Mouse (Mus musculus) MEL (cell line): Measurements from ENCODE around the gene Ryk. TPM values are rescaled to one million over a fixed set of nuclear protein-coding genes. Genes with fewer than 3 reads are reported as not detected.

Source experiments
- DNase-seq: peaks from one replicate; pipeline ENCODE4 v3.0.0; 2011; ENCODE audit warnings: low read depth, low spot score
- H3K27ac ChIP-seq: 2 replicates; pipeline ENCODE4 v1.5.1; 2012; ENCODE audit warnings: low read depth, mild to moderate bottlenecking, control low read depth, low read length, moderate library complexity; ENCODE audit not compliant: control insufficient read depth
- H3K27me3 ChIP-seq, 2 experiments: fragments of 150-350 bp in 1 of 2; sonication (generic) in 1 of 2; 2 replicates each; pipeline ENCODE4 v1.6.1; 2012; ENCODE audit warnings: low read length in 2 of 2, mild to moderate bottlenecking in 2 of 2, improper control_type of control experiment in 1 of 2, moderate library complexity in 1 of 2; ENCODE audit not compliant: insufficient read depth in 2 of 2, control insufficient read depth in 1 of 2
- H3K36me3 ChIP-seq, 2 experiments: 2 replicates each; pipeline ENCODE4 v1.6.1; 2012 to 2014; ENCODE audit warnings: low read length in 2 of 2, improper control_type of control experiment in 1 of 2, inconsistent platforms in 1 of 2, mild to moderate bottlenecking in 1 of 2; ENCODE audit not compliant: insufficient read depth in 2 of 2, control insufficient read depth in 1 of 2
- H3K4me1 ChIP-seq, 2 experiments: fragments of 150-350 bp in 1 of 2; sonication (generic) in 1 of 2; 2 replicates each; pipeline ENCODE4 v1.6.1; 2012; ENCODE audit warnings: low read length in 2 of 2, improper control_type of control experiment in 1 of 2, mild to moderate bottlenecking in 1 of 2; ENCODE audit not compliant: insufficient read depth in 2 of 2, control insufficient read depth in 1 of 2
- H3K4me3 ChIP-seq, 2 experiments: fragments of 150-350 bp in 1 of 2; sonication (generic) in 1 of 2; 2 replicates each; pipeline ENCODE4 v1.5.1; 2012; ENCODE audit warnings: low read depth in 2 of 2, low read length in 2 of 2, mild to moderate bottlenecking in 2 of 2, moderate library complexity in 2 of 2, control low read depth in 1 of 2, improper control_type of control experiment in 1 of 2; ENCODE audit not compliant: control insufficient read depth in 1 of 2, insufficient read depth in 1 of 2
- H3K79me2 ChIP-seq: 2 replicates; pipeline ENCODE4 v1.6.1; 2012; ENCODE audit warnings: mild to moderate bottlenecking, low read length, moderate library complexity; ENCODE audit not compliant: control insufficient read depth, poor library complexity, insufficient read depth
- H3K9ac ChIP-seq: 2 replicates; pipeline ENCODE4 v1.6.1; 2012; ENCODE audit warnings: low read depth, mild to moderate bottlenecking, control low read depth, low read length, moderate library complexity; ENCODE audit not compliant: control insufficient read depth, poor library complexity, severe bottlenecking
- H3K9me3 ChIP-seq: fragments of 150-350 bp; sonication (generic); replicated peaks from 2 replicates; pipeline ENCODE4 v1.6.1; 2012; ENCODE audit warnings: mild to moderate bottlenecking, low read length, improper control_type of control experiment, moderate library complexity; ENCODE audit not compliant: insufficient read depth
- BHLHE40 ChIP-seq: IDR thresholded peaks from 2 replicates; pipeline ENCODE4 v1.6.1; 2012; ENCODE audit warnings: low read depth, mild to moderate bottlenecking, inconsistent platforms, low read length, improper control_type of control experiment, borderline replicate concordance
- CHD1 ChIP-seq: IDR thresholded peaks from 2 replicates; pipeline ENCODE4 v1.6.1; 2012; ENCODE audit warnings: low read depth, mild to moderate bottlenecking, inconsistent platforms, low read length, improper control_type of control experiment
- CHD2 ChIP-seq: IDR thresholded peaks from 2 replicates; pipeline ENCODE4 v1.6.1; 2011; ENCODE audit warnings: low read length, improper control_type of control experiment
- CTCF ChIP-seq, 3 experiments: IDR thresholded peaks in 2 of 3; conservative IDR thresholded peaks in 1 of 3; 2 replicates each; pipeline ENCODE4 v1.5.1; 2011 to 2012; ENCODE audit warnings: low read length in 3 of 3, low read depth in 2 of 3, mild to moderate bottlenecking in 2 of 3, improper control_type of control experiment in 1 of 3, inconsistent platforms in 1 of 3, mixed read lengths in 1 of 3, moderate library complexity in 1 of 3; ENCODE audit not compliant: control insufficient read depth in 1 of 3, insufficient read depth in 1 of 3, poor library complexity in 1 of 3, severe bottlenecking in 1 of 3
- EP300 ChIP-seq, 2 experiments: IDR thresholded peaks; 2 replicates each; pipeline ENCODE4 v1.6.1; 2011; ENCODE audit warnings: improper control_type of control experiment in 2 of 2, low read length in 2 of 2, low read depth in 1 of 2, mild to moderate bottlenecking in 1 of 2
- ETS1 ChIP-seq: IDR thresholded peaks from 2 replicates; pipeline ENCODE4 v1.6.1; 2012; ENCODE audit warnings: low read depth, mild to moderate bottlenecking, inconsistent platforms, low read length, improper control_type of control experiment, moderate library complexity
- GABPA ChIP-seq: IDR thresholded peaks from 2 replicates; pipeline ENCODE4 v1.6.1; 2012; ENCODE audit warnings: low read depth, mild to moderate bottlenecking, inconsistent platforms, low read length, improper control_type of control experiment, moderate library complexity
- GATA1 ChIP-seq: IDR thresholded peaks from 2 replicates; pipeline ENCODE4 v1.6.1; 2011; ENCODE audit warnings: low read depth, low read length, improper control_type of control experiment
- HCFC1 ChIP-seq: IDR thresholded peaks from 2 replicates; pipeline ENCODE4 v1.6.1; 2012; ENCODE audit warnings: low read depth, mild to moderate bottlenecking, inconsistent platforms, low read length, improper control_type of control experiment, moderate library complexity
- JUND ChIP-seq: IDR thresholded peaks from 2 replicates; pipeline ENCODE4 v1.6.1; 2011; ENCODE audit warnings: low read depth, mild to moderate bottlenecking, improper control_type of control experiment, low read length
- KAT2A ChIP-seq: conservative IDR thresholded peaks from 2 replicates; pipeline ENCODE4 v1.6.1; 2012; ENCODE audit warnings: low read depth, low read length, improper control_type of control experiment, inconsistent platforms
- MAFK ChIP-seq: IDR thresholded peaks from 2 replicates; pipeline ENCODE4 v1.6.1; 2011; ENCODE audit warnings: low read depth, mild to moderate bottlenecking, low read length, improper control_type of control experiment, borderline replicate concordance
- MAX ChIP-seq: IDR thresholded peaks from 2 replicates; pipeline ENCODE4 v1.6.1; 2011; ENCODE audit warnings: low read length, improper control_type of control experiment
- MAZ ChIP-seq: IDR thresholded peaks from 2 replicates; pipeline ENCODE4 v1.6.1; 2012; ENCODE audit warnings: low read depth, mild to moderate bottlenecking, inconsistent platforms, low read length, improper control_type of control experiment
- MEF2A ChIP-seq: IDR thresholded peaks from 2 replicates; pipeline ENCODE4 v1.6.1; 2014; ENCODE audit warnings: low read depth, mild to moderate bottlenecking, inconsistent platforms, low read length, improper control_type of control experiment; ENCODE audit not compliant: poor library complexity, insufficient replicate concordance, severe bottlenecking; ENCODE audit errors: extremely low read depth
- MXI1 ChIP-seq: IDR thresholded peaks from 2 replicates; pipeline ENCODE4 v1.6.1; 2011; ENCODE audit warnings: mild to moderate bottlenecking, low read depth, low read length, improper control_type of control experiment
- MYB ChIP-seq: IDR thresholded peaks from 2 replicates; pipeline ENCODE4 v1.6.1; 2011; ENCODE audit warnings: mild to moderate bottlenecking, low read depth, low read length, improper control_type of control experiment
- MYC ChIP-seq: IDR thresholded peaks from 2 replicates; pipeline ENCODE4 v1.6.1; 2011; ENCODE audit warnings: low read depth, mild to moderate bottlenecking, low read length, improper control_type of control experiment, moderate library complexity
- NRF1 ChIP-seq: IDR thresholded peaks from 2 replicates; pipeline ENCODE4 v1.6.1; 2014; ENCODE audit warnings: low read depth, mild to moderate bottlenecking, inconsistent platforms, low read length, improper control_type of control experiment, moderate library complexity; ENCODE audit not compliant: poor library complexity, insufficient read depth, severe bottlenecking
- POLR2A ChIP-seq, 2 experiments: IDR thresholded peaks; 2 replicates each; pipeline ENCODE4 v1.6.1; 2011 to 2012; ENCODE audit warnings: low read length in 2 of 2, mild to moderate bottlenecking in 2 of 2, control low read depth in 1 of 2, improper control_type of control experiment in 1 of 2, low read depth in 1 of 2, moderate library complexity in 1 of 2; ENCODE audit not compliant: control insufficient read depth in 1 of 2, insufficient read depth in 1 of 2, poor library complexity in 1 of 2
- POLR2AphosphoS2 ChIP-seq: IDR thresholded peaks from 2 replicates; pipeline ENCODE4 v1.6.1; 2011; ENCODE audit warnings: low read length, improper control_type of control experiment
- POLR2AphosphoS5 ChIP-seq: IDR thresholded peaks from 2 replicates; pipeline ENCODE4 v1.6.1; 2012; ENCODE audit warnings: low read depth, borderline replicate concordance, mild to moderate bottlenecking, inconsistent platforms, low read length, moderate library complexity, mixed read lengths
- RAD21 ChIP-seq: IDR thresholded peaks from 2 replicates; pipeline ENCODE4 v1.6.1; 2011; ENCODE audit warnings: mild to moderate bottlenecking, low read depth, low read length, improper control_type of control experiment
- RCOR1 ChIP-seq: IDR thresholded peaks from 2 replicates; pipeline ENCODE4 v1.6.1; 2012; ENCODE audit warnings: low read depth, mild to moderate bottlenecking, inconsistent platforms, low read length, improper control_type of control experiment
- SIN3A ChIP-seq: IDR thresholded peaks from 2 replicates; pipeline ENCODE4 v1.6.1; 2012; ENCODE audit warnings: low read length, improper control_type of control experiment, inconsistent platforms
- TAL1 ChIP-seq: IDR thresholded peaks from 2 replicates; pipeline ENCODE4 v1.6.1; 2012; ENCODE audit warnings: mild to moderate bottlenecking, inconsistent platforms, low read length, moderate library complexity, mixed read lengths
- TBP ChIP-seq: IDR thresholded peaks from 2 replicates; pipeline ENCODE4 v1.8.0; 2011; ENCODE audit warnings: low read depth, low read length, improper control_type of control experiment
- TCF12 ChIP-seq: IDR thresholded peaks from 2 replicates; pipeline ENCODE4 v1.6.1; 2014; ENCODE audit warnings: low read depth, mild to moderate bottlenecking, inconsistent platforms, low read length, improper control_type of control experiment, moderate library complexity
- USF2 ChIP-seq, 2 experiments: IDR thresholded peaks; 2 replicates each; pipeline ENCODE4 v1.6.1; 2011 to 2012; ENCODE audit warnings: improper control_type of control experiment in 2 of 2, low read length in 2 of 2, borderline replicate concordance in 1 of 2, inconsistent platforms in 1 of 2, low read depth in 1 of 2, mild to moderate bottlenecking in 1 of 2; ENCODE audit not compliant: insufficient read depth in 1 of 2
- ZC3H11A ChIP-seq: IDR thresholded peaks from 2 replicates; pipeline ENCODE4 v1.6.1; 2012; ENCODE audit warnings: low read depth, mild to moderate bottlenecking, inconsistent platforms, low read length, improper control_type of control experiment
- ZKSCAN1 ChIP-seq: IDR thresholded peaks from 2 replicates; pipeline ENCODE4 v1.6.1; 2012; ENCODE audit warnings: low read depth, mild to moderate bottlenecking, inconsistent platforms, low read length, improper control_type of control experiment, moderate library complexity
- ZMIZ1 ChIP-seq: IDR thresholded peaks from 2 replicates; pipeline ENCODE4 v1.6.1; 2012; ENCODE audit warnings: low read depth, mild to moderate bottlenecking, inconsistent platforms, low read length, improper control_type of control experiment, moderate library complexity
- polyA plus RNA-seq, 2 experiments: library from polyadenylated mRNA; stranded (reverse) in 1 of 2; unstranded in 1 of 2; fragments of >175 nt in 1 of 2; fragments of >200 nt in 1 of 2; gene quantifications; 2 replicates each; pipeline versions ENCODE4 v1.2.1 to v1.2.4; 2012; ENCODE audit warnings: low replicate concordance in 2 of 2, low read depth in 1 of 2; ENCODE audit not compliant: insufficient read length in 2 of 2, insufficient read depth in 1 of 2, missing spikeins in 1 of 2
- total RNA-seq: library from RNA; depleted of rRNA; stranded (reverse); fragments of 300-350 nt; gene quantifications from 2 replicates; pipeline ENCODE4 v1.2.3, GENCODE M21; 2012

Ryk gene
- total and polyA plus RNA-seq, 3 experiments, result 46.0 to 47.3 (median 46.4) TPM

DNA sequence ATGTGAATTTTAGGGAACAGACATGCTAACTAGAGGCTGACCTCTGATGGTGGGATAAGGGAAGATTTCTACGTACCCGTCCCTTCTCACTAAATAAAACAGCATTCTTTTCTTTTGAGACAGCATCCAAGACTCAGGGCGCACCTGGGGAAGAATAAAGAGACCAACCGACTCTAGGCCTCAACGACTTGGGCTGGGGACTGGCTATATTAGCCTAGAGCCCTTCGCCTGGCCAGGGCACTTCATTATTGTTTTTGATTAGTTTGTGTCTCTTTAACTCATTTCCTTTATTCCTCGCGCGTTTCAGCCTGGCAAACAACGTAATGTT lies 339 bp upstream of the Ryk start:
- Histone ChIP-seq H3K27me3 (no peaks in the 10 kb centered on the region), H3K9ac (peak overlapping the region; percentile 62), H3K27ac (no peak overlapping the region; the same call in 1 of the 2 replicates), H3K79me2 (peaks cover 30% of the 10 kb centered on the region), H3K4me1 (peaks cover 2 to 7% of the 10 kb centered on the region in 2 experiments; a peak in 2 of 4 replicates), H3K9me3 (no peaks in the 10 kb centered on the region), H3K36me3 (peaks cover 0 to 2% of the 10 kb centered on the region in 2 experiments; a peak in 2 of 4 replicates), H3K4me3 (peak overlapping the region; percentile 70 to 93)
- TF ChIP-seq MYC, result 0 out of 2 replicates have a peak, but pooled peaks have one; percentile 24
- no peak for TF ChIP-seq KAT2A
- TF ChIP-seq GABPA, result no peak
- no peak for DNase-seq

DNA sequence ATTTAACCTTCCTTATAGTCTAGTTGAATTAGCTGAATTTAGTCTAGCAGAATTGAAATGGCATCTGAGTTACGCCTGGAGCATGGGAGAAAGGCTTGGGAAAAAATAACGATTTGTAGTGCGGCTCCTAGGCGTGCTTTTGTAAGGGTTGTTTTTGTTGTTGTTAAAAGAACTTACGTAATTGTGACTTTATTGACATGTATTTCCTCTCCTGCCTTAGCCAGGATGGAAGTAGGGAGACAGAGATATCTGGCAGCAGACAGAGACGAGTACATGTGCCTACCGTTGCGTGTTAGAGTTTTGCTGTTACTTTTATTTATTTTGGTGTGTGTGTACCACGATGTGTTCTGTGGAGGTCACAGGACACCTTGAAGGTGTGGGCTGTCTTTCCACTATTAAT lies 1.6 kb downstream of the Ryk start:
- H3K27ac ChIP-seq, result no peak overlapping the region
- no peaks in the 10 kb centered on the region for H3K9me3 ChIP-seq
- peak overlapping the region; percentile 93 for H3K9ac ChIP-seq
- DNase-seq, result peak; percentile 52
- no peaks in the 10 kb centered on the region for H3K27me3 ChIP-seq
- H3K4me3 ChIP-seq, result peak overlapping the region; percentile 76 to 97
- peaks cover 0 to 9% of the 10 kb centered on the region in 2 experiments; a peak in 2 of 4 replicates for H3K36me3 ChIP-seq
- peaks cover under 1 to 21% of the 10 kb centered on the region in 2 experiments for H3K4me1 ChIP-seq
- H3K79me2 ChIP-seq, result peaks cover 45% of the 10 kb centered on the region
- TF ChIP-seq POLR2AphosphoS2 (no peak), HCFC1 (no peak), EP300 (IDR thresholded peaks at IDR 0.05; ENCODE audit: low read depth in 1 of 2, low read length in 2 of 2) (no peak), GATA1 (no peak), MXI1 (peak; percentile 72; the same call in 1 of the 2 replicates), MAZ (no peak), USF2 (IDR thresholded peaks at IDR 0.05; ENCODE audit: borderline replicate concordance in 1 of 2, insufficient read depth in 1 of 2, low read depth in 1 of 2, low read length in 2 of 2) (no peak), JUND (no peak), MAX (0 out of 2 replicates have a peak, but pooled peaks have one; percentile 23), MYC (0 out of 2 replicates have a peak, but pooled peaks have one; percentile 27), ZMIZ1 (no peak), ZKSCAN1 (no peak), TBP (no peak), TCF12 (no peak), CTCF (IDR thresholded peaks at IDR 0.05 in 2 of 3, conservative IDR thresholded peaks at IDR 0.05 in 1 of 3; ENCODE audit: control insufficient read depth in 1 of 3, insufficient read depth in 1 of 3, low read depth in 2 of 3, low read length in 3 of 3, poor library complexity in 1 of 3, severe bottlenecking in 1 of 3) (no peak), ZC3H11A (no peak), POLR2AphosphoS5 (no peak), MAFK (no peak), SIN3A (peak; percentile 78), NRF1 (no peak), CHD1 (no peak), RCOR1 (no peak), ETS1 (peak; percentile 38; the same call in 1 of the 2 replicates), POLR2A (IDR thresholded peaks at IDR 0.05; ENCODE audit: control insufficient read depth in 1 of 2, insufficient read depth in 1 of 2, low read depth in 1 of 2, low read length in 2 of 2, poor library complexity in 1 of 2) (no peak), TAL1 (no peak), RAD21 (no peak), KAT2A (no peak), MYB (no peak), CHD2 (no peak), BHLHE40 (no peak), MEF2A (no peak)
